Mouse (Mus musculus) ES-E14 (cell line): ENCODE measurements at regions not wholly inside any gene's neighbourhood (a gene's known extent, or its start where the extent isn't known, plus 50 kb on each side); places are given as distances from the start of the nearest gene placed in this dataset.

Source experiments
- DNase-seq: peaks from one replicate; pipeline ENCODE4 v3.0.0-alpha.2; 2013; ENCODE audit warnings: low read depth, low spot score
- H3K27ac ChIP-seq: 2 replicates; pipeline ENCODE4 v1.5.1; 2012; ENCODE audit warnings: low read depth, mild to moderate bottlenecking, low read length, moderate library complexity, mixed read lengths; ENCODE audit not compliant: poor library complexity, insufficient read depth, severe bottlenecking
- H3K36me3 ChIP-seq: 2 replicates; pipeline ENCODE4 v1.6.1; 2012; ENCODE audit warnings: mild to moderate bottlenecking, low read length, moderate library complexity, mixed read lengths; ENCODE audit not compliant: control insufficient read depth, poor library complexity, insufficient read depth, severe bottlenecking
- H3K4me1 ChIP-seq, 2 experiments: fragments of 150-350 bp in 1 of 2; sonication (generic) in 1 of 2; 2 replicates each; pipeline ENCODE4 v1.6.1; 2012; ENCODE audit warnings: low read length in 2 of 2, mild to moderate bottlenecking in 1 of 2, mixed read lengths in 1 of 2; ENCODE audit not compliant: control insufficient read depth in 2 of 2, insufficient read depth in 2 of 2, poor library complexity in 1 of 2
- H3K4me3 ChIP-seq, 2 experiments: fragments of 150-350 bp in 1 of 2; sonication (generic) in 1 of 2; 2 replicates each; pipeline ENCODE4 v1.5.1; 2012; ENCODE audit warnings: low read length in 2 of 2, low read depth in 1 of 2, mild to moderate bottlenecking in 1 of 2, mixed read lengths in 1 of 2; ENCODE audit not compliant: insufficient read depth in 1 of 2, poor library complexity in 1 of 2, severe bottlenecking in 1 of 2
- H3K9ac ChIP-seq: 2 replicates; pipeline ENCODE4 v1.6.1; 2012; ENCODE audit warnings: low read depth, mild to moderate bottlenecking, low read length, mixed read lengths; ENCODE audit not compliant: poor library complexity, insufficient read depth, severe bottlenecking
- H3K9me3 ChIP-seq: fragments of 150-350 bp; sonication (generic); 2 replicates; pipeline ENCODE4 v1.6.1; 2012; ENCODE audit warnings: low read depth, mild to moderate bottlenecking, low read length; ENCODE audit not compliant: control insufficient read depth, insufficient read depth
- CHD2 ChIP-seq: IDR thresholded peaks from 2 replicates; pipeline ENCODE4 v1.6.1; 2014; ENCODE audit warnings: mild to moderate bottlenecking, low read depth, low read length, inconsistent platforms
- HCFC1 ChIP-seq: IDR thresholded peaks from 2 replicates; pipeline ENCODE4 v1.6.1; 2012; ENCODE audit warnings: low read length, inconsistent platforms, borderline replicate concordance; ENCODE audit not compliant: insufficient read depth
- MAFK ChIP-seq: IDR thresholded peaks from 2 replicates; pipeline ENCODE4 v1.6.1; 2014; ENCODE audit warnings: mild to moderate bottlenecking, low read depth, low read length, inconsistent platforms; ENCODE audit not compliant: insufficient read depth
- ZC3H11A ChIP-seq: IDR thresholded peaks from 2 replicates; pipeline ENCODE4 v1.6.1; 2012; ENCODE audit warnings: low read depth, mild to moderate bottlenecking, inconsistent platforms, low read length, borderline replicate concordance
- ZNF384 ChIP-seq: IDR thresholded peaks from 2 replicates; pipeline ENCODE4 v1.6.1; 2012; ENCODE audit warnings: low read depth, low read length, inconsistent platforms
- in situ Hi-C, 2 experiments: fragments of 600-800 bp; cut with MboI; formaldehyde crosslinking; loops; one replicate each; pipeline ENCODE4 v1.15.1; 2025; ENCODE audit warnings: low sequenced_read_pairs in 2 of 2, inconsistent platforms in 1 of 2; ENCODE audit not compliant: unreplicated experiment in 2 of 2

- Histone ChIP-seq H3K27ac (no peak overlapping the region), H3K4me3 (no peak overlapping the region), H3K9ac (no peak overlapping the region), H3K9me3 (no peaks in the 10 kb centered on the region), H3K36me3 (no peaks in the 10 kb centered on the region), H3K4me1 (no peaks in the 10 kb centered on the region)
- DNase-seq = no peak
- in situ Hi-C loops = no loop called here
- no peak for TF ChIP-seq CHD2
- TF ChIP-seq ZNF384 = no peak
- TF ChIP-seq MAFK = no peak
- no peak for TF ChIP-seq HCFC1
- no peak for TF ChIP-seq ZC3H11A
Observed at GRCm38 (mm10) chrX:140208791-140209190, 133.3 kb upstream of the Frmpd3 start.

- Histone ChIP-seq H3K27ac (no peak overlapping the region), H3K9me3 (no peaks in the 10 kb centered on the region), H3K9ac (no peak overlapping the region), H3K4me3 (no peak overlapping the region), H3K4me1 (no peaks in the 10 kb centered on the region), H3K36me3 (no peaks in the 10 kb centered on the region)
- TF ChIP-seq MAFK (no peak), HCFC1 (no peak), CHD2 (no peak)
- in situ Hi-C loops = no loop called here
- no peak for DNase-seq
Observed at GRCm38 (mm10) chrX:140212644-140213361, 129.3 kb upstream of the Frmpd3 start.

- DNase-seq = no peak
- TF ChIP-seq MAFK = no peak
- no peak overlapping the region for H3K4me3 ChIP-seq
- H3K36me3 ChIP-seq = no peaks in the 10 kb centered on the region
- no peaks in the 10 kb centered on the region for H3K4me1 ChIP-seq
- no peaks in the 10 kb centered on the region for H3K9me3 ChIP-seq
- no peak overlapping the region for H3K27ac ChIP-seq
- in situ Hi-C loops = no loop called here
- no peak overlapping the region for H3K9ac ChIP-seq
Observed at GRCm38 (mm10) chrX:140214198-140214849, 127.7 kb upstream of the Frmpd3 start.

GRCm38 (mm10) chrX:140255790-140256189 lies 86.3 kb upstream of the Frmpd3 start:
- Histone ChIP-seq H3K36me3 (no peaks in the 10 kb centered on the region), H3K4me3 (no peak overlapping the region), H3K9ac (no peak overlapping the region), H3K9me3 (no peaks in the 10 kb centered on the region), H3K27ac (no peak overlapping the region), H3K4me1 (no peaks in the 10 kb centered on the region)
- TF ChIP-seq CHD2 (no peak), ZC3H11A (no peak), HCFC1 (no peak), ZNF384 (no peak), MAFK (no peak)
- no peak for DNase-seq
- in situ Hi-C loops = no loop called here
